Mouse (Mus musculus): ENCODE measurements at regions not wholly inside any gene's neighbourhood (a gene's known extent, or its start where the extent isn't known, plus 50 kb on each side); places are given as distances from the start of the nearest gene placed in this dataset.
"Not testable (repeated sequence)": the region's sequence is repeated elsewhere in the genome, so short reads cannot be mapped to it uniquely, and the experiment has no call there.

DNA sequence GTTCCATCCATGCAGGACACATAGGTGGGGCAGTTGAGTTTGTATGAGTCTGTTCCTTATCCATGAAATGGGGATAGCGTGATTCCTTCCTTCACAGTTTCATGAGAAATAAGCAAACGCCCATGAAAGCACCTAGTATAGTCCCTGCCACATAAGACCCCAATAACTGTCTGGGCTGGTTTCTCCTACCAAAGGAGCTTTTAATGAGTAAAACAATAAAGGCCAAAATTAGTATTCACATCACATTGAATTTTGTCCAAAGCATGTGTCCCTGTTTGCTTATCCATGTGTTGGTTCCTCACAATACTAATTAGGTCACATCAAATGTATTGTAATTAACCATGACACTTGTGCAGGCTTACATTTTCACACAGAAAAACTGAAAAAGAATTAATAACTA lies 221.3 kb downstream of the Prdm13 start:
- DNase-seq (ENCODE audit: low spot score), result no peak

DNA sequence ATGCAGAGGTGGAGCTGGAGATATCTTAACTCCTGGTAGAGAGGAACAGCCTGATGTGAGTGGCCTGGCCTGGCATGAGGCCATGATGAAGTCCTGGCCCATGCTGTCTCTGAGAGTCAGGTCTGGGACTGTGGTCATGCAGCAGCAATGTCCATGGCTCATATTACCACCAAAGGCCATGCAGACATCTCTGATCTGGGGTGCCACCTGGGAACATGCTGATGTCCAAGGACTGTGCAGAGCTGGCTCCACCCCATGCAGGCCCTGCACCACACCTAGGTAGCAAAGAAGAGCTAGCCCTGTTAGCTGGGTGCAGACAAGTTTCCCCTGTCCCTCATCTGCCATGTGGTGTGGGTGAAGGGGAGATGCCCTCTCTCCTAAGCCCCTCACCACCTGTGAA lies 244.5 kb downstream of the Prdm13 start:
- DNase-seq (ENCODE audit: low spot score), result no peak

DNA sequence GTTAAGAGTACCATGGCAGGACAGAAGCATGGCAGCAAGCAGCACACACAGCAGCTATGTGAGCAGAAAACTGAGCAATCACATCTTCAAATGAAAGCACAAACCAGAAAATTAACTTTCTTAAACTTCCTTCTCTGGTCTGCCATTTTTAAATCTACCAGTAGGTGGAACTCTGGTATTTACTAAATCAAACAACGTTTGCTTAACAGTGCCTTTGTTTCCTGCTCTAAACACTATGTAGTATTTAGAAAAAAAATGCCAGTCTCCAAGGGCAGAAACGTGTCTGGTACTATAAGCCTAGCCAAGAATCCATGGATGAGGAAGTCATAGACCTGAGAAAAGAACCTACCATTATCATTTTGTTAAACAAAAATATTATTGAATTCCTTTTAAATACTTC lies 249.1 kb downstream of the Prdm13 start:
- DNase-seq (ENCODE audit: low spot score), result no peak

DNA sequence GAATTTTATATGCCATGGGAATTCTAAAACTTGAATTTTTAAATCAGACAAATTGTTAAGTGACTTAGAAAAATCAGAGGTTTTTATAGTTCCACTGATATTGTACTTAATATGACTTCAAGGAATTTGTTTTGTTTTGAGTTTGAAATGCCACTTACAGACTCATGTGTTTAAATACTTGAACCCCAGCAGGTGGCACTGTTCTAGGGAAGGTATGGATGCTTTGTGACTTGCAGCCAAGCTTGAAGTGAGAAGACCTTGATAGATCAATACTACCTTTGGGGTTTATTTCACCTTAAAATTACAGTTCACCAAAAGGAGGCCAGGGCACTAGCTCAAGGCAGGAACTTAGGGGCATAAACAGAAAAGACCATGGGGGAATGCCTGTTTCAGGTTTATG lies 277.9 kb downstream of the Prdm13 start:
- DNase-seq (ENCODE audit: low spot score), result no peak

DNA sequence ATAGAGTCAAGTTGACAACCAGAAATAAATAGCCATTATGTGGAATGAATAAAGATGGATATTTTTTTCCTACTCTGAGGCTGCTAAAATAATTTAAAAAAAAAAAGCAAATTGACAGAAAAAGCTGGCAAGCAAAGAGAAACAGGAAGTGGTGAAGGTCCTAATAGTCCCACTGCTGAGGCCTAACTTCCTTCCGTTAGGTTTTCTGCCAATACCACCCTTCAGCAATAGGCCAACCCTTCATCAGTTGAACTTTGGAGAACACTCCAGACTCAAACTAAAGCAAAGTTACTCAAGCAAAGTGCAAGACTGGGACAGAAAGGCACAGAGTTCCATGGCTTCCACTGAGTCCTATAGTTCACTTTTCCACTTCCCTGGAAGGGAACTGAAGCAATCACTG lies 316.4 kb downstream of the Prdm13 start:
- no peak for DNase-seq (ENCODE audit: low spot score)

DNA sequence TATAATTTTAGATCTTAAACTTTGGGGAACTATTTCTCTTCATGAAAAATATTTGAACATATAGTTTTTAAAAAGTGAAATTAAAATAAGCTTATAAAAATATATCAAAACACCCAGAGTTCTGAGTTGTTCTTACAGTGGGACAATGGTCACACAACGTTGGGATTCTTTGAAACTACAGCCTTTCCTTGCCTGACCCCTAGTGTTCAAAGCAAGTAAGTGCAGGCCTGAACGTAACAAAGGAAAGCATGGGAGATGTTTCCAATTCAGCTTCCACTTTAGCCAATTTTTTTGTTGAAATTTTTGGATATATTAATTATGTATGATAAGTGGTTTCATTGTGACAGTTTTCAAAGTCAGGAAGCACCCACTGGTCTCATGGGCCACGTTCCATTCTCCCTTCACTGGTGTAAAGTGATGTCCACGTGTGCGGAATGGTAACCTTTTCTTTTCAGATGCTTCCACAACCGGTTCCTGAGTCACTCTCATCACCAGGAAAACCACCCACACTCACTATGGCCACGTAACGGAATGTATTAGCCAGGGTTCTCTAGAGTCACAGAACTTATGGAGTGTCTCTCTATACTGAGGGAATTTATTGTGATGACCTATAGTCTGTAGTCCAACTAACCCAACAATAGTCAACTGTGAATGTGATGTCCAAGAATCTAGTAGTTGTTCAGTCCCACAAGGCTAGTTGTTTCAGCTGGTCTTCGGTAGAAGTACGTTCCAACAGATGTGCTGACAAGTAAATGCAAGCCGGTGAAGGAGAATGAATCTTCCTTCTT lies 317.3 kb downstream of the Prdm13 start:
- peak; percentile 9 for DNase-seq (ENCODE audit: low spot score)

DNA sequence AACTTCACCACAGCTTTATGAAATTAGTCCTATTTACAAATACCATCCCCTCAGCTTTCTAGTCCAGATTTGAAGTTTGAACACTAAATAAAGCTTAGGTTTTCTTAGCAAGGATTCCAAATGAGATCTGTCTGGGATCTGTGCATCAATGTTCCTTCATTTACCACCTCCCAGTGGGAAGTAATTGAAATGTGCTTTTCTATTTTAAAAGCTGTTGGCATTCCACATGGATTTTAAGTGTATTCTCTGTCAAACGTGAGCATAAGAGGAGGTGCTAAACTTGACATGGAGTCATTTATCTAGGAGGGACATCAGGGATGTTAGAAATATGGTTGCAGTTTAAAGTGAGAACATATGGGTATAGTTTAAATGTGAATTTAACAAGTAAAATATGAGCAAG lies 364.0 kb downstream of the Prdm13 start:
- no peak for DNase-seq (ENCODE audit: low spot score)

DNA sequence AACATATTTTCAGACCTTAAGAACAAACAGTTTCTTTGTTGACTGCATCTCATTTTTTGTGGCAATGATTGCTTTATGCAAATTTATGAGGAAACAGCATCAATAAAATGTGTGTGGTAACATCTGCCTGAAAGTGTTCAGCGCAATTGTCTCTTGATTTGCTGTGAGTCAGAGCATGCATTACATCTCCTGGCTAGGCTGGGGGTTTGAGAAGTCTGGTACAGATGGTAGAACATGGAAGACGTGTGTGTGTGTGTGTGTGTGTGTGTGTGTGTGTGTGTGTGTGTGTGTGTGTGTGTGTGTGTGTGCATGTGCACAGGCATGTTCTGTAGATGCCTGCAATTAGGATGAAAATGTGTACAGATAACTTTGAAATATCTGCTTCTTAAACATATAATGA lies 376.5 kb downstream of the Prdm13 start:
- DNase-seq (ENCODE audit: low spot score), result not testable (repeated sequence)

DNA sequence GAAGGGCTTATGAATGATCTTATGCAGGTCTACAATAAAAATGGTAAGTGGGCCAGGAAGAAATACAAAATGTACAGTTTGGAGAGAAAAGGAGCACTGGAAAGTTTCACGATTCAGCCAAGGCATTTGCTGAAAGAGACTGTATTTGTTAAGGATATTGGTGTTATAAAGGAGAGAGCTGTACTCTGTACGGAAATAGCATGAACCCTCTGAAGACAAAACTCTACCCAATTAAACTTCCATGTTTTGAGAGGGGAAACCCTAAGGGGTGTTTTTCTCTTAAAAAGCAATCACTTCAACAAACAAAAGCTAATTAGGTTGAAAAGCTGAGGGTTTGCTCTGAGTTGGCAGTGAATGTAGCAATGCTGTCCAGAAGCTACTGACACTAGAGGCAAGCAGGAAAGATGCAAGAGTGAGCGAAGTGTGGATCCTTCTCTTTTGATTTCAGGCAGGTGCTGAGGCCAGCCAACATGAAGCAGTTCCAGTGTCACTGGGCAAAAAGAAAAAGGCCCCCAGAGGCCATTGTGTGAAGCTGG lies 378.2 kb downstream of the Prdm13 start:
- no peak for DNase-seq (ENCODE audit: low spot score)

DNA sequence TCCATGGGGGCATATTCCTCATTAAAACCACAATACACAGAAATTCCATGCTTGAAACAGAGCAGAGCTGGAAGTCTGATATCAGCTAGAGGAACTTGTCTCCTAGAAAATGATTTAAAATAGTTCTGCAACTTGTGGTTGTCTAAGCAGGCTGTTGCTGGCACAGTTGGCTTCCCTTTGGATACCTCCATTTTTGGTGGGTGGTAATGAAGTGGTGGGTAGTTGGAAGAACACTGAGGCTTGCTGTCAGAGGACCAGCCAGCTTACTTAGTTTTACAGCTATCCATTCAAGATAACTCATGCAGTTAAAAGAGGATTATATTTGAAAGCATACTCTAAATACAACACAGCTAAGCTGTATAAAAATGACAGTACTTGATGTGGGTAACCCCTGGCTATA lies 385.6 kb downstream of the Prdm13 start:
- DNase-seq (ENCODE audit: low spot score), result no peak

DNA sequence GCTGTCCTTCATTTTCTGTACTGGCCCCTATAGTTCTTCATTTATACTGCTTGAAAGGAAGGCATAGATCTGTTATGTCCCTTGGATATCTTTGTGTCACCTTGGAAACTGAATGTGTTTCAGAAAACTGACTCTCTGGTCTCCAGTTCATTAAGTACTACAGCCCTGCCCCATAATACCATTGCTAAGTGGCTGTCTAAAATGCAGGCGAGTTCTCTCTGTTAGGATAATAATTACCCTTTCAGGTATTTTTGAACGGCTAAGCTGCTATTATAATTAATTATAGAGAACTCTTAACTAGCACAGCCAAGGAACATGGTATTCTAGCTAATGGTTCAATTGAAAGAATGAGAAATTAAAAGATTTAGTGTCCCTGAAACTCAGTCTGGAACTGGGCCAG lies 418.5 kb downstream of the Prdm13 start:
- DNase-seq (ENCODE audit: low spot score), result no peak

DNA sequence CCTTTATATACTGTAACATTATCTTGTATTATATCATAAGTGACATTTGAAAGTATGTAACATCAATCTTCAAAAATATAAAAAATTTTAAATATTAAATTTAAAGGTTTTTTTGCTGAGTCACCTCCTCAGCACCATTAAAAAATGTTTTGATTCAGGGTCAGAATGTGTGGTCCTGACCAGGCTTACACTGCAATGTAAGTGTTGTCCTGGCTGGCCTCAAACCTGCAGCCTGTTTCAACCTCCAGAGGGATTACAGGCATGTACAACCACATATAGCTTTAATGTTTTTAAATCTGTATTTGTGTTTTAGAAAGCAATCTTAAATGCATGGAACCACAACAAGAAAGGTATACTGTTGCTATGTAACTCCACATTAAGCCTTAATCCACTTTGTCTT lies 418.9 kb downstream of the Prdm13 start:
- DNase-seq (ENCODE audit: low spot score), result no peak

DNA sequence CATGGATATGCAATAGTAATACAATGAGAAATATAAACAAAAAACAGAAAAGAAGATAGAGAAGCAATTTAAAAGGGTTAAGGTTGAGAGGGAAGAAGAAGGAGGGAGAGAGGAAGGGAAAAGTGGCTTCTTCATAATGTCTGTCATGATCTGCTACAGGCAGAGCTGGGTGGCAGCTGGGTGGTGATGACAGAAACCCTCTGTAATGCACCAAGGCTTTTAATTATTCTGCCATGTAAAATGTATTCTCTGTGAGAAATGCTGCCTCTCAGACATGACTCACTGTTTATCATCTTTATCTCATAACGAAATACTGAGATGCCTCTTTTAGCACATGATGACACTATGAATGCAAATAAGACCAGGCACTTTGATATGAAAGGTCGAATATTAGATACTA lies 435.4 kb downstream of the Prdm13 start:
- no peak for DNase-seq (ENCODE audit: low spot score)

DNA sequence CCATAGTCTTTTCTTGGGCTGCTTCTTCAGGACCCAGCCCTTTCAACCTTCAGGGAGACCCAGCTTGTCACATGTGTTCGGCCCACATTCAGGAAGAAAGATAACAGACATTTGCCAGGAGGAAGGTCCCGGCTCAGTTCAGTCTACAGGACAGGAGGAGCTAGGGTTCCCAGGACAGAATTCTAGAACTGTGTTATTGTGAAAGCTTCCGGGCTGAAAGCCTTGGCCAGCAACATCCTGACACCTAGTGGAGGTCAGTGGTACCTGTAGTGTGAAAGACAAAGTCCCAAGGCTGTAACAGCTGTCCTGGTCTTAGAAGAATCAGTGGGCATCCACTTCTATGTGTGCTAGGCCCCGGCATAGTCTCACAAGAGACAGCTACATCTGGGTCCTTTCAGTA lies 463.1 kb downstream of the Prdm13 start:
- DNase-seq (ENCODE audit: low spot score), result peak; percentile 37

DNA sequence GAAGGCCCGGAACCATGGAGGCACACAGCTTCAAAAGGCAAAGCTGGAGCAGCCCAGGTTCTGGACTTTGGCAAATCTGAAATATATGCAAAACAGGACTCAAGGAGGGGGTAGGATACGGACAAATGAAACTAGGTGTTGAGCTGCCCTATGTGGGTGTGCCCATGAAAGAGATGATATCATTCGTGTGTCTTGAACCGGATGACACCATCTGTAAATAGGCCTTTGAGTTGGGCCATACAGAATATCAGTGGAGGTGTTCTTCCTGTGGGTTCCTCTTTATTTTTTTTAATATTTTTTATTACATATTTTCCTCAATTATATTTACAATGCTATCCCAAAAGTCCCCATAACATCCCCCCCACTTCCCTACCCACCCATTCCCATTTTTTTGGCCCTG lies 478.1 kb downstream of the Prdm13 start:
- DNase-seq (ENCODE audit: low spot score), result no peak

DNA sequence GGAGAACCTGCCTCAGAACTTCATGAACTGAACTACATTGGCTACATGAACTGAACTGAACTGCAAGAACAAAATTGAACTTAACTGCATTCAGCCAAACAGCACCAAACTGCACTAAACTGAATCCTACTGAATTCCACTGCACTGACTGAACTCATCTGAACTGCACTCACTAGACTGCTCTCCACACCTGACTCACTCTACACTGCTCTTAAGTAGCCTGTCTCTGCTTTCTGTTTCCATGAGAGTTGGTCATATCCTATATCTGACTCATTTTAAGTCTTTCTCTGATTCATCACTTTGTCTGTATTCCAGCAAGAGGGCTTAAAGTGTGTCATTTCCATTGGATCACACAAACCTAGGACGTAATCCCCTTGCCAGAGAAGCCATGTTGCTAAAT lies 490.1 kb downstream of the Prdm13 start:
- DNase-seq (ENCODE audit: low spot score), result no peak

DNA sequence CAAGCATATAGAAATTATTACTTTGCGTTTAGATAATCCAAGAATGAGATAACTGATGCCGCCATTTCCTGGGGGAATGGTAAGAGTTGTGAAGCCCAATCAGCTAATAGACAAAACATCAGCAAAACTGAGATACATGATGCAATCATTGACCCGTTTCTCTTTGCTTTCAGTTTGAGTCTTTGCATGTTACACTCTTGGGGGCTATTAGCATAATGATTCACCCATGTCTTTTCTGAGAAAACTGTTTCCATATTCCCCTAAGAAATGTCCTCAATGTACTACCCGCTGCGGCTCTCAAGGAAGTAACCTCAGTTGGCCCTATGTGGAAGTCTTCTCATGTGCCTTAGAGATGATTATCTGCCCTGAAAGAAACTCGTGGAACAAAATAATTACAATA lies 512.0 kb downstream of the Prdm13 start:
- no peak for DNase-seq (ENCODE audit: low spot score)

DNA sequence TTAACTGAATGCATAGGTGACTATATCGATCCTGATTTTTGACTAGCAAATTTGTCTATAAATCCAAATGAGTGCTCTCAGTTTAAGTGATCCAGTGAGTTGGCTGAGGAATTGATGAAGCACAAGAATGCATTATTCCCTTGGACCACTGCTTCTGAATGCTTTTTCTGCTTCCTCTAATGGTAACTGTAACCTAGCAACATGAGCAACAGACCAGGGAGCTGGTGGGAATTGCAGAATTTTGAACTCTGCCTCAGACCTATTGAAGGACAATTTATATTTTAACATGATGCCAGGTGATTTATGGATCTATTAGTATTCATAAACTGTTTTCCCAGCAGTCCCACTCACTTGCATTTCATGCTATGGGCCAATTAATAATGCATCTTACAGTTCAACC lies 512.7 kb downstream of the Prdm13 start:
- no peak for DNase-seq (ENCODE audit: low spot score)

DNA sequence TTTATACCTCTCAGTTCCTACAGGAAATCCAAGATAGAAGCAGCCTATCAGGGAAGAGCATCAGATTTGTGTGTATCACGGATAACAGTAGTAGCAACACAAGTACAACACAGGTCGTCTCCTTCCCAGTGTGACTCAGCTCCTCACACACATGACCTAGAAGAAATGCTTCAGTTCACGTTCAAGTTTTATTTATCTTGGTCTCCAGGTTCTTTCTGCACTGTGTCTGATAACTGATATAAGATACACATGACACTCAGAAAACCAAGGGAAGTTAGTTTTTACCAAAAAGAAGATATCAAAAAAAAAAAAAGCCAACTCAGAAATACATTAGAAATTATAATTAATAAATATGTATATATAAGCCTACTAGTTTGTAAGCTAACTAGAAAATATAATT lies 515.0 kb downstream of the Prdm13 start:
- DNase-seq (ENCODE audit: low spot score), result no peak

DNA sequence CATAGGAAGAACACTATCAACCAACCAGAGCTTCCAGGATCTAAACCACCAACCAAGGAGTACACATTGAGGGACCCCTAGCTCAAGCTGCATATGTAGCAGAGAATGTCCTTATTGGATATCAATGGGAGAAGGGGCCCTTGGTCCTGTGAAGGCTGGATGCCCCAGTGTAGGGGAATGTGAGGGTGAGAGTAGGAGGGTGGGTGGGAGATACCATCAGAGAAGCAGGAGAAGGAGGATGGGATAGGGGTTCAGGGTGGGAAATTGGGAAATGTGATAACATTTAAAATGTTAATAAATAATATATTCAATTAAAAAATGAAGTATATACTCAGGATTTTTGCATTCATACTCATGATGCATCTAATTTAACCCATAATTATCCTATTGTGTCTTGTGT lies 523.6 kb downstream of the Prdm13 start:
- DNase-seq (ENCODE audit: low spot score), result no peak

DNA sequence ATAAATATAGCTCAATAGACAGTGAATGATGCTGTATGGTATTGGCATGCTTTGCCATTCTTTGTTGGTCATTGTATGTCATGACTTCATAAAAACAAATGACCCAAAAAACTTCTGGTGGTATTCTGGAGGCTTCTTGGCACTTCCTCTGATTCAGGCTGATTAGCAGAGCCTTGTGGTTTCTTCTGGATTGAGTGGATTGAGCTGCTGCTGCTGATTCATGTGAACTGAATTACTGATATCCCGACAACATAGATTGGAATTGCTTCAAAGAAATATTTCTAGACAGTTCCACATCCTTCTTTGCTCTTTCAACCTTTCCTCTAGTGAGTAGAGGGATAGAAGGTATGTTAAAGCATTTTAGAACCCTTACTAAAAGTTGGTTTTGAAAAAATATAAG lies 559.9 kb downstream of the Prdm13 start:
- no peak for DNase-seq (ENCODE audit: low spot score)

DNA sequence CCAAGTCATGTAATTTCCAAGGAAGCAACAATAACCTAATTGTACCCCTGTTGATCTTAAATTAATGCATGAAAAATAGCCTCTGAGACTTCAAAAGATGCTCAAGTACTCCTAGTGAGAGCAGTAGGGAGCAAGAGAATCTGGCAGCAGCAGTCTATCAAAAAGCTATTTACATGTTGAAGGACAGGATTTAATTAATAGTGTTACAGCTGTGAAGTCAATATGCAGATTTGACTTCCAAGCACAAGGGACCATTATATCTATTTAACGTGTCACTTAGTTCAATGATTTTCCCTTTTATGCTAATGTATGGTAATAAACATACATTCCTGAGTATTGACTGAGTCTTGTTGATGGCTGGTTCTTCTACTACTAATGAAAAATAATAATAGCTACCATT lies 590.0 kb downstream of the Prdm13 start:
- no peak for DNase-seq (ENCODE audit: low spot score)

DNA sequence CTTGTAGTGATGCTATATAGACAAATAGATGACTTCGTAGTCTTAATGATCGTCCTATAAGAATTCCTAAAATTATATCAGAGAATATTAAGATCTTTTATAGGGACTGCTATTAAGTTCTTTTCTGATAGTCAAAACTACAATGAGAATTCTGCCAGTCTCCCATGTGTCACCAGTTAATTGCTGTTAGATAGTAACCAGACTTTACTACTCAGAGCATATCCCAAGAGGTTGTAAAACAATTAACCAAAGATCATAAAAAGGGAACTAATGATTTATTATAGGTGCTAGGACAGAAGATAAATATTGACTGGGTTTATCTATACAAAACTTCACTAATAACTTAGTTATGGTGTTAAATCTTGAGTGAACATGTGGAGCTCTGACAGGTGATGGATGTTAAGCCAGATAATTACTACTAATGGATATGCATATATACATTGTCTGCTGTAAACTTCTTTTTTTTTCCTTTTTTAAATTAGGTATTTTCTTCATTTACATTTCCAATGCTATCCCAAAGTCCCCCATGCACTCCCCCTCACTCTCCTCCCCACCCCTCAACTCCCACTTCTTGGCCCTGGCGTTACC lies 615.5 kb downstream of the Prdm13 start:
- DNase-seq (ENCODE audit: low spot score), result no peak

All from ovary, postnatal 14 days (tissue).